Mouse (Mus musculus) gastrocnemius, adult 18-20 months (tissue): ENCODE measurements around the gene Gsta3. TPM values are rescaled to one million over a fixed set of nuclear protein-coding genes. Genes with fewer than 3 reads are reported as not detected.

ENCODE experiments used
- DNase-seq: peaks from one replicate; pipeline ENCODE4 v3.0.0; 2021; ENCODE audit warnings: low spot score
- total RNA-seq, 2 experiments: library from RNA; stranded (reverse); gene quantifications; 2 replicates each; pipeline ENCODE4 v1.2.3; 2021

Gsta3 gene
- total RNA-seq, 2 experiments from 2014 or later: 0.55 to 2.0 TPM

GRCm38 (mm10) chr1:21299826-21300225 lies 59.4 kb downstream of the Gsta3 start:
- DNase-seq: no peak

- DNase-seq: no peak
Measured at GRCm38 (mm10) chr1:21301686-21302085, 61.3 kb downstream of the Gsta3 start.

- no peak for DNase-seq
Measured at GRCm38 (mm10) chr1:21304174-21304573, 63.8 kb downstream of the Gsta3 start.

DNA sequence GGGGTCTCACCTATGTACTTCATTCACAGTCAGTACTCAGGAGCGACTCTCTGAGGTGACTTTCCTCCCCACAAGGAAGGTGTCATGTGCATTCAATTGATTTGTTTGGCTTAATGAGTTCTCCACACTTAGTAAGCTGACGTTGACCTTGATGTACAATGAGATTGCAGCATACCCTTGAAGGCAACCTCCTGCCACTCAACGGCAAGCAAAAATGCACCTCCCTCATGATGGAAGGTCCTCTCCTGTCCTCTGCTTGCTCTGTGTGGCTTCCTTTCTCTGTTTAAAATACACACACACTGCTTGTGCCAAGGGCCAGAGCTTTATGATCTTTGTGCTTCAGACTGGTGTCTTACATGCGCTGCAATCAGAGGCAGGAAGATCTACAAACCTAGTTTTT lies 64.3 kb downstream of the Gsta3 start:
- no peak for DNase-seq

- peak; percentile 20 for DNase-seq
Measured at GRCm38 (mm10) chr1:21305443-21305842, 65.1 kb downstream of the Gsta3 start.

DNA sequence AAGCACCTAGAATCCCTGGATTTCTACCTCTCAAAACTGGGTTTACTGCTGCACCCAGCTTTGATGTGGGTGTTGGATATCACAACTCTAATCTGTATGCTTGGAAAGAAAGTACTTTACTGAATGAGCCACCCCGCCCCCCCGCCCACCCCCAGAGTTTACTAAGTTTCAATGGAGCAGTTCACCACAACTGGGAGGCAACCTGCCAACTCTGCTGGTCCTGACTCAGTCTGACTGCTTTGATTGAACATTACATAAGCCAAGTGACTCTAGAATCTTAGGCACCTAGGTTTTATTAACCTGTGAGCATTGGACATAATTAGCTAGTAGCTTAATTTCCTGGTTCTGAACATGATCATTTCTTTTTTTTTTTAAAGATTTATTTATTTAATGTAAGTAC lies 73.9 kb downstream of the Gsta3 start:
- no peak for DNase-seq

Other genes with a start within 250 kb of the Gsta3 start
- 1 to 10 TPM; 2.4 to 2.5 TPM for gene Tram2, start 161.4 kb upstream of the Gsta3 start, total RNA-seq
- gene Tmem14a, start 22.0 kb upstream of the Gsta3 start, total RNA-seq: 1 to 10 TPM; 1.2 to 1.4 TPM
- not detected for gene Khdc1a, start 109.1 kb downstream of the Gsta3 start, total RNA-seq
- not detected for gene Khdc1c, start 127.7 kb downstream of the Gsta3 start, total RNA-seq
- not detected for gene Khdc1b, start 143.0 kb downstream of the Gsta3 start, total RNA-seq